Mouse (Mus musculus) lung, embryonic 14.5 days (tissue): ENCODE results near the gene Gfra4. TPM values are rescaled to one million over a fixed set of nuclear protein-coding genes. Genes with fewer than 3 reads are reported as not detected.

Experiments
- ATAC-seq: fragments of 200-750 bp; cut with Nextera tagmentation; 2 replicates; pipeline ENCODE4 v1.8.0; 2017; ENCODE audit warnings: mild to moderate bottlenecking, moderate TSS enrichment, moderate library complexity; ENCODE audit not compliant: insufficient read depth
- DNase-seq: peaks from one replicate; pipeline ENCODE4 v3.0.0-alpha.2; 2015
- H3K27ac ChIP-seq: fragments of 300-500 bp; sonication (generic); 2 replicates; pipeline ENCODE4 v1.5.1; 2014; ENCODE audit warnings: low read depth, mild to moderate bottlenecking, moderate library complexity
- H3K27me3 ChIP-seq: fragments of 300-500 bp; sonication (generic); 2 replicates; pipeline ENCODE4 v1.6.1; 2014; ENCODE audit warnings: low read length, control low read depth; ENCODE audit not compliant: insufficient read depth
- H3K36me3 ChIP-seq: fragments of 300-500 bp; sonication (generic); 2 replicates; pipeline ENCODE4 v1.6.1; 2014; ENCODE audit warnings: control low read depth; ENCODE audit not compliant: insufficient read depth
- H3K4me1 ChIP-seq: fragments of 300-500 bp; sonication (generic); 2 replicates; pipeline ENCODE4 v1.6.1; 2014; ENCODE audit warnings: antibody characterized with exemption, control low read depth; ENCODE audit not compliant: insufficient read depth
- H3K4me2 ChIP-seq: fragments of 300-500 bp; sonication (generic); 2 replicates; pipeline ENCODE4 v1.6.1; 2014; ENCODE audit warnings: mild to moderate bottlenecking
- H3K4me3 ChIP-seq: fragments of 300-500 bp; sonication (generic); 2 replicates; pipeline ENCODE4 v1.5.1; 2014; ENCODE audit warnings: low read depth, low read length
- H3K9ac ChIP-seq: fragments of 300-500 bp; sonication (generic); 2 replicates; pipeline ENCODE4 v1.6.1; 2014
- H3K9me3 ChIP-seq: fragments of 300-500 bp; sonication (generic); 2 replicates; pipeline ENCODE4 v1.6.1; 2016; ENCODE audit warnings: low read depth, low read length, control low read depth
- CTCF ChIP-seq: IDR thresholded peaks from 2 replicates; pipeline ENCODE4 v1.5.1; 2016; ENCODE audit warnings: antibody characterized with exemption, low read depth
- WGBS: fragments of 180-500 bp; shearing (Covaris S2); extraction: QIAGEN DNeasy Blood & Tissue Kit; methylation state at CpG from one replicate; pipeline ENCODE4 v1.1.7; 2014; 5-methylcytosine and 5-hydroxymethylcytosine counted together
- microRNA-seq: library from miRNA; unstranded; fragments of <30 nt; microRNA quantifications from one replicate; pipeline ENCODE4, GENCODE M21; 2016; ENCODE audit warnings: borderline number of aligned reads
- polyA plus RNA-seq: library from polyadenylated mRNA; unstranded; fragments of >200 nt; fragmentation: Nextera tagmentation; extraction: Ambion mirVana; gene quantifications from 2 replicates; pipeline ENCODE4 v1.2.1, GENCODE M21; 2014

The Gfra4 gene
- polyA plus RNA-seq, 1 experiment from 2014 or later: 13.5 TPM

- no peaks in the 10 kb centered on the region for H3K27me3 ChIP-seq
- H3K9me3 ChIP-seq: no peaks in the 10 kb centered on the region
- ATAC-seq (peak; percentile 35; the same call in 1 of the 2 replicates), DNase-seq (peak; percentile 43)
- no peak overlapping the region for H3K9ac ChIP-seq
- H3K27ac ChIP-seq: peak overlapping the region; percentile 50; the same call in 1 of the 2 replicates
- no peak for TF ChIP-seq CTCF
- no peak overlapping the region for H3K4me3 ChIP-seq
- peaks cover 27% of the 10 kb centered on the region; the same call in 1 of the 2 replicates for H3K36me3 ChIP-seq
- H3K4me2 ChIP-seq: no peak overlapping the region
- 50% methylated on average over 9 of the region's 9 CpGs for WGBS
- no peaks in the 10 kb centered on the region; the same call in 1 of the 2 replicates for H3K4me1 ChIP-seq
Measured at GRCm38 (mm10) chr2:131029065-131029935, 13.6 kb downstream of the Gfra4 start.

DNA sequence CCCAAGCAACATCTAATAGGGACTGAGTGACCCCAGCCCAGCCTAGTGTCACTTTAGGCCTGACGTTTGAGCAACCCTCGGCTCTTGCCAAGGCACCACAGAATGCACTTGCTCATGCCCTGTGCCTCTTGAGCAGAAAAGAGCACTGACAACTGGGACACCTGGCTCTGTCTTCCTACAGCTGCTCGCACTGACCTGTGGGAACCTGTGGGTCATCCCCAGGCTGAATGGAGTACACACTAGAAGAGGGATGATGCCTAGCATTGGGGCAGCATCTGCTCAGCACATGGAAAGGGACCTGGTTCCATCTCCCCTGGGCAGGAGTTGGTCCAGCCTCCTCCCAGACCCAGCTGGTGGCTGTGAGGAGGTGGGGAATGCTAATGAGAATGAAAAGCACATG lies 15.9 kb downstream of the Gfra4 start:
- H3K36me3 ChIP-seq: peaks cover 43% of the 10 kb centered on the region; the same call in 1 of the 2 replicates
- H3K4me3 ChIP-seq: no peak overlapping the region
- no peak overlapping the region for H3K4me2 ChIP-seq
- no peak overlapping the region for H3K9ac ChIP-seq
- H3K9me3 ChIP-seq: no peaks in the 10 kb centered on the region
- H3K27me3 ChIP-seq: no peaks in the 10 kb centered on the region
- H3K4me1 ChIP-seq: no peaks in the 10 kb centered on the region; the same call in 1 of the 2 replicates
- no peak overlapping the region for H3K27ac ChIP-seq
- no peak for ATAC-seq
- DNase-seq: no peak
- 88% methylated on average over 3 of the region's 3 CpGs for WGBS
- TF ChIP-seq CTCF: no peak

DNA sequence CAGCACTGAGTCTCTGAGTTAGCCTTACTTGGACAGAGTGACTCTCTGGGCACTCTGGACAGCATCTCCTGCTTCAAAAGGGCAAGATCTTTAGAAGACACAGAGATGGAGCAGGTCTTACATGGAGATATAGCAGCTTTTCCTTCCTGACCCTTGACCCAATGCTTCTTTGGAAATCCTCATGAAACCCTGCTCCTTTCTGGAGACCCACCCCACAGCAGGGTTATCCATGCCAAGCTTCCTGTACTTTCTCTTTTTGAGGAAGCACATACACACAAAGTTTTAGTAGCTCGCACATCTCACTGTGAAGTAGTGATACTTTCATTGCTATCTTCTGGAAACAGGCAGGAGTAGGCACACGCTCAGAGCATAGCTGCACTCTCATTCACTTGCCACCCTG lies 17.7 kb downstream of the Gfra4 start:
- H3K27me3 ChIP-seq: no peaks in the 10 kb centered on the region
- H3K9me3 ChIP-seq: no peaks in the 10 kb centered on the region
- peaks cover 44% of the 10 kb centered on the region; the same call in 1 of the 2 replicates for H3K36me3 ChIP-seq
- H3K9ac ChIP-seq: no peak overlapping the region
- no peak for TF ChIP-seq CTCF
- DNase-seq (no peak), ATAC-seq (no peak)
- H3K4me2 ChIP-seq: no peak overlapping the region
- H3K4me1 ChIP-seq: no peaks in the 10 kb centered on the region; the same call in 1 of the 2 replicates
- no peak overlapping the region for H3K27ac ChIP-seq
- no peak overlapping the region for H3K4me3 ChIP-seq
- 82% methylated on average over 2 of the region's 2 CpGs for WGBS

- no peaks in the 10 kb centered on the region for H3K4me1 ChIP-seq
- no peaks in the 10 kb centered on the region for H3K9me3 ChIP-seq
- 52% methylated on average over 1 of the region's 1 CpGs for WGBS
- H3K36me3 ChIP-seq: peaks cover 9% of the 10 kb centered on the region
- H3K27ac ChIP-seq: no peak overlapping the region
- DNase-seq (no peak), ATAC-seq (no peak)
- H3K27me3 ChIP-seq: no peaks in the 10 kb centered on the region
- H3K4me2 ChIP-seq: no peak overlapping the region
- H3K9ac ChIP-seq: no peak overlapping the region
- H3K4me3 ChIP-seq: no peak overlapping the region
- TF ChIP-seq CTCF: no peak
Measured at GRCm38 (mm10) chr2:131010566-131010965, 32.3 kb downstream of the Gfra4 start.

- H3K27me3 ChIP-seq: no peaks in the 10 kb centered on the region
- TF ChIP-seq CTCF: no peak
- peaks cover 14% of the 10 kb centered on the region for H3K36me3 ChIP-seq
- H3K4me2 ChIP-seq: no peak overlapping the region
- WGBS: 80% methylated on average over 2 of the region's 2 CpGs
- no peaks in the 10 kb centered on the region for H3K9me3 ChIP-seq
- DNase-seq (no peak), ATAC-seq (no peak)
- no peak overlapping the region for H3K4me3 ChIP-seq
- H3K9ac ChIP-seq: no peak overlapping the region
- H3K4me1 ChIP-seq: no peaks in the 10 kb centered on the region
- H3K27ac ChIP-seq: no peak overlapping the region
Measured at GRCm38 (mm10) chr2:131009123-131009522, 33.8 kb downstream of the Gfra4 start.

DNA sequence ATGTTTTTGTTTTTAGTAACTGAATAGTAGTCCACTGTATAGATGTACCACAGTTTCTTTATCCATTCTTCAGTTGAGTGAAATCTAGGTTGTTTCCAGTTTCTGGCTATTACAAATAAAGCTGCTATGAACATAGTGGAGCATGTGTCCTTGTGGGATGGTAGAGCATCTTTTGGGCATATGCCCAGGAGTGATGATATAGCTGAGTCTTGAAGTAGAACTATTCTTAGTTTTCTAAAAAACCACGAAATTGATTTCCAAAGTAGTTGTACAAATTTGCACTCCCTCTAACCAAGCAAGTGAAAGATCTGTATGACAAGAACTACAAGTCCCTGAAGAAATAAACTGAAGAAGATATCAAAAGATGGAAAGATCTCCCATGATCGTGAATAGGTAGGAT lies 50.1 kb downstream of the Gfra4 start:
- Histone ChIP-seq H3K27me3 (no peaks in the 10 kb centered on the region), H3K36me3 (peaks cover 11% of the 10 kb centered on the region), H3K27ac (no peak overlapping the region), H3K4me2 (no peak overlapping the region), H3K9ac (no peak overlapping the region), H3K9me3 (no peaks in the 10 kb centered on the region), H3K4me1 (no peaks in the 10 kb centered on the region), H3K4me3 (no peak overlapping the region)
- no peak for TF ChIP-seq CTCF
- no peak for DNase-seq
- ATAC-seq: no peak
- 85% methylated on average over 2 of the region's 2 CpGs for WGBS

Small RNAs within 50 kb of the gene (microRNA-seq; reads per million reads assigned to microRNA genes)
- gene Mir6973b: not detected

Other genes starting within 250 kb of the Gfra4 start
- 27.0 and 28.2 TPM in 2 replicates for gene 4930402H24Rik, start 136.7 kb downstream of the Gfra4 start, polyA plus RNA-seq
- gene Atrn, start 136.6 kb downstream of the Gfra4 start, polyA plus RNA-seq: 9.1 and 10.2 TPM in 2 replicates
- 1.9 and 4.1 TPM in 2 replicates for gene Adam33, start 20.7 kb upstream of the Gfra4 start, polyA plus RNA-seq
- gene Siglec1, start 43.7 kb upstream of the Gfra4 start, polyA plus RNA-seq: 0.23 and 0.34 TPM in 2 replicates
- 8.8 and 10.0 TPM in 2 replicates for gene Hspa12b, start 84.2 kb upstream of the Gfra4 start, polyA plus RNA-seq
- not detected in 2 replicates for gene Gm11037, start 90.4 kb upstream of the Gfra4 start, polyA plus RNA-seq
- 70.6 and 76.1 TPM in 2 replicates for gene 1700037H04Rik, start 117.0 kb upstream of the Gfra4 start, polyA plus RNA-seq
- gene Cenpb, start 137.0 kb upstream of the Gfra4 start, polyA plus RNA-seq: 9.3 and 9.7 TPM in 2 replicates
- gene Cdc25b, start 143.9 kb upstream of the Gfra4 start, polyA plus RNA-seq: 54.6 and 59.6 TPM in 2 replicates
- 4.4 and 5.7 TPM in 2 replicates for gene Spef1, start 144.2 kb upstream of the Gfra4 start, polyA plus RNA-seq
- gene Ap5s1, start 164.0 kb upstream of the Gfra4 start, polyA plus RNA-seq: 24.5 and 25.5 TPM in 2 replicates
- 16.1 and 16.5 TPM in 2 replicates for gene Mavs, start 191.0 kb upstream of the Gfra4 start, polyA plus RNA-seq
- gene Pank2, start 219.4 kb upstream of the Gfra4 start, polyA plus RNA-seq: 51.0 and 51.2 TPM in 2 replicates